In the genomic region with DNA sequence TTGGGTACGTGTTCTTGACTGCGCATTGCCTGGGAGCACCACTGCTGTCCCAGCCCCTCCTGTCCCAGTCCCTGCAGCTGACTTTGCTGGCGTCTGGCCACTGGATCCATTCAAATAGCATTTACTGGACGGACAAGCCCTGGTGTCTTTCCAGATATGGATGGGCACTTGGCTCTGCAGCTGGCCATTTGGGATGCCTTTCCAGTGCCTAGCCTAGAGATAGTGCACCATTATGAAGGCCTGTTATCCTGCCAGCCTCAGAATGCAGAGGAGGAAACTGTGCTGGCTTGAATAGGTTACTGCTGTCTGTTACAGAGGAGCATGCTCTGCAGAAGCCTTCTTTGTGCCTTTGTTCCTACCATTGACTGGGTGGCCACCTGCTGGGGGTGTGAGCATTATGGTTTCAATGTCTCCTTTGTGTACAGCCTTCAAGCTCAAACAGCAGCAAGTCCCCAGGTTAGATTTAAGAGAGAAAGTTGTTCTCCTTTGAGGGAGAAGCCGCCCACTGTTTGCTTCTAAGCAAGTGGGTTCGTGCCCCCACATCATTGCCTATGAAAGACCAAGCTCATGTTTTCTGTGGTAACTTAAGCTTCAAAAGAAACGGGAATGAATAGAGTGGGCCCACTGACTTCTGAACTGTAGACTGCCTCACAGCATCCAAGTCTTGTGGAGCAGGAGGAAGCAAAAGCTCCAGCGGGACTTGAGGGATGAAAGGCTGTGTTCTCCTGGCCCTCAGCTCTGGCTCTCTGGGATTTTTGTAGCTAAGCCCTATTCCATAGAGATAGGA, we compare ENCODE assay signal across 9 mouse cellular contexts.
DNase-seq lines count a peak whose midpoint lies in the region; ATAC-seq and TF ChIP-seq lines count a peak whose summit lies in the region.
"Had no signal": no experiment of that assay in that cellular context is flagged by ENCODE, and none has a peak within 500 bp of the region (broad histone marks: within the 10 kb centered on the region; RNA-seq: fewer than 3 reads in every experiment).

No protein-coding gene starts in this region.

- peak; percentile 31 for TF ChIP-seq RAD21 in CH12.LX (IDR thresholded peaks at IDR 0.05; ENCODE audit: low read depth, low read length)

- no peaks in the 10 kb centered on the region for H3K9me3 ChIP-seq in CH12.LX (replicated peaks; ENCODE audit: low read length)
- no peaks in the 10 kb centered on the region for H3K9me3 ChIP-seq in forebrain, embryonic 12.5 days
- H3K9me3 ChIP-seq in hindbrain, embryonic 12.5 days (replicated peaks) = no peaks in the 10 kb centered on the region
- H3K9me3 ChIP-seq in limb, embryonic 10.5 days (replicated peaks) = no peaks in the 10 kb centered on the region
- H3K9me3 ChIP-seq: heart, embryonic 15.5 days had no signal

- no peaks in the 10 kb centered on the region for H3K27me3 ChIP-seq in CH12.LX (replicated peaks)
- H3K27me3 ChIP-seq in forebrain, embryonic 12.5 days = 0 out of 2 replicates have a peak, but pooled peaks cover 19% of the 10 kb centered on the region
- H3K27me3 ChIP-seq in hindbrain, embryonic 12.5 days = peaks cover 6% of the 10 kb centered on the region; the same call in 1 of the 2 replicates
- no peaks in the 10 kb centered on the region for H3K27me3 ChIP-seq in limb, embryonic 10.5 days (ENCODE audit: low read depth, poor library complexity, severe bottlenecking)
- H3K27me3 ChIP-seq: heart, embryonic 15.5 days had no signal

- H3K4me3 ChIP-seq in CH12.LX (replicated peaks in 1 of 3; ENCODE audit: low read depth in 2 of 3, low read length in 2 of 3, poor library complexity in 1 of 3) = no peak overlapping the region
- H3K4me3 ChIP-seq in forebrain, embryonic 12.5 days (replicated peaks) = no peak overlapping the region
- no peak overlapping the region for H3K4me3 ChIP-seq in hindbrain, embryonic 12.5 days
- H3K4me3 ChIP-seq in limb, embryonic 10.5 days = no peak overlapping the region
- H3K4me3 ChIP-seq: heart, embryonic 15.5 days had no signal

- DNase-seq in CH12.LX (ENCODE audit: extremely low read depth) = no peak
- peak; percentile 96 for DNase-seq in brain, adult 2 months (ENCODE audit: low read depth, low spot score)
- no peak for DNase-seq in limb, embryonic 10.5 days (ENCODE audit: low spot score)
- DNase-seq in retina, embryonic 14.5 days (ENCODE audit: low spot score) = peak; percentile 11
- DNase-seq in urinary bladder, adult 18-20 months (ENCODE audit: low spot score in 2 of 2) = no peak

- no peak overlapping the region for H3K9ac ChIP-seq in CH12.LX (ENCODE audit: insufficient read depth, low read depth)
- H3K9ac ChIP-seq in forebrain, embryonic 12.5 days = no peak overlapping the region
- no peak overlapping the region for H3K9ac ChIP-seq in hindbrain, embryonic 12.5 days
- H3K9ac ChIP-seq: heart, embryonic 15.5 days had no signal

- TF ChIP-seq POLR2A in CH12.LX (IDR thresholded peaks at IDR 0.05; ENCODE audit: low read depth, low read length) = no peak

- no peak for TF ChIP-seq EP300 in CH12.LX (IDR thresholded peaks at IDR 0.05; ENCODE audit: low read length)

- H3K36me3 ChIP-seq in CH12.LX (replicated peaks in 1 of 2; ENCODE audit: control insufficient read depth in 1 of 2, insufficient read depth in 1 of 2, low read length in 1 of 2) = peaks cover 0 to 5% of the 10 kb centered on the region in 2 experiments
- no peaks in the 10 kb centered on the region for H3K36me3 ChIP-seq in forebrain, embryonic 12.5 days (replicated peaks)
- H3K36me3 ChIP-seq in hindbrain, embryonic 12.5 days = peaks cover 12% of the 10 kb centered on the region
- 0 out of 2 replicates have a peak, but pooled peaks cover 5% of the 10 kb centered on the region for H3K36me3 ChIP-seq in limb, embryonic 10.5 days

- peak; percentile 64 for ATAC-seq in forebrain, embryonic 12.5 days (ENCODE audit: low FRiP score)
- peak; percentile 82 for ATAC-seq in hindbrain, embryonic 12.5 days (ENCODE audit: low FRiP score)
- ATAC-seq in megakaryocyte, adult 5-6 weeks (ENCODE audit: poor library complexity, severe bottlenecking) = no peak

- H3K27ac ChIP-seq in CH12.LX (ENCODE audit: insufficient read depth, low read depth) = no peak overlapping the region
- 0 out of 2 replicates have a peak overlapping the region, but pooled peaks have one; percentile 6 for H3K27ac ChIP-seq in forebrain, embryonic 12.5 days
- H3K27ac ChIP-seq in hindbrain, embryonic 12.5 days = peak overlapping the region; percentile 55
- peak overlapping the region; percentile 30; the same call in 1 of the 2 replicates for H3K27ac ChIP-seq in limb, embryonic 10.5 days
- H3K27ac ChIP-seq: heart, embryonic 15.5 days had no signal

- peaks cover 0 to 12% of the 10 kb centered on the region in 2 experiments; a peak in 2 of 4 replicates for H3K4me1 ChIP-seq in CH12.LX (ENCODE audit: control insufficient read depth in 1 of 2, insufficient read depth in 2 of 2)
- H3K4me1 ChIP-seq in forebrain, embryonic 12.5 days = peaks cover 16% of the 10 kb centered on the region
- H3K4me1 ChIP-seq in hindbrain, embryonic 12.5 days = peaks cover 12% of the 10 kb centered on the region
- H3K4me1 ChIP-seq in limb, embryonic 10.5 days = peaks cover 16% of the 10 kb centered on the region

- dilution Hi-C loops in CH12.LX (cut with MboI; ENCODE audit: extremely low pct_ligation_motif_present, extremely low pct_unique_long_range_greater_than_20kb, low sequenced_read_pairs) = no loop called here

- TF ChIP-seq CTCF in CH12.LX (conservative IDR thresholded peaks at IDR 0.05 in 1 of 2, IDR thresholded peaks at IDR 0.05 in 1 of 2; ENCODE audit: low read depth in 2 of 2, low read length in 2 of 2) = peak in 1 of 2 experiments; percentile 44; a peak in 2 of 4 replicates

- no peak overlapping the region for H3K4me2 ChIP-seq in CH12.LX (ENCODE audit: insufficient read depth, low read depth, poor library complexity, severe bottlenecking)
- H3K4me2 ChIP-seq in forebrain, embryonic 12.5 days = no peak overlapping the region
- H3K4me2 ChIP-seq in hindbrain, embryonic 12.5 days (replicated peaks) = no peak overlapping the region
- H3K4me2 ChIP-seq: heart, embryonic 15.5 days had no signal

- H3K79me2 ChIP-seq in CH12.LX (replicated peaks; ENCODE audit: control insufficient read depth, extremely low read depth, insufficient read depth, poor library complexity, severe bottlenecking) = no peaks in the 10 kb centered on the region

- in situ Hi-C loops in CH12.LX (cut with MboI; ENCODE audit: low pct_ligation_motif_present, low pct_unique_long_range_greater_than_20kb, low sequenced_read_pairs) = no loop called here

- WGBS in forebrain, embryonic 12.5 days = 25% methylated on average over 8 of the region's 8 CpGs
- WGBS in hindbrain, embryonic 12.5 days = 25% methylated on average over 8 of the region's 8 CpGs
- 75% methylated on average over 8 of the region's 8 CpGs for WGBS in limb, embryonic 10.5 days

TF ChIP-seq in CH12.LX, 34 proteins besides CTCF, POLR2A, EP300 and RAD21:
- TF ChIP-seq MXI1 (IDR thresholded peaks at IDR 0.05; ENCODE audit: low read depth, low read length) (no peak), SMC3 (IDR thresholded peaks at IDR 0.05; ENCODE audit: low read depth, low read length) (peak; percentile 52)

Comparison
In these comparisons a context has a peak if more than half of its experiments do, and no peak if none do; other contexts are left out.
1. DNase-seq: peak in brain, adult 2 months (single experiment) and retina, embryonic 14.5 days (single experiment); none in CH12.LX (single experiment), limb, embryonic 10.5 days (single experiment) and urinary bladder, adult 18-20 months (0 of 2).